Mouse (Mus musculus) erythroblast, embryonic 14.5 days (primary cell): ENCODE measurements around the gene Pitpnm1.

Experiments
- GATA1 ChIP-seq: IDR thresholded peaks from 2 replicates; pipeline ENCODE4 v1.6.1; 2012; ENCODE audit warnings: low read length, inconsistent platforms, mixed read lengths
- TAL1 ChIP-seq: IDR thresholded peaks from 3 replicates; pipeline ENCODE4 v1.6.1; 2012; ENCODE audit warnings: low read length, inconsistent platforms, mixed read lengths

GRCm38 (mm10) chr19:4100718-4101261, 992 bp downstream of the Pitpnm1 start:
- TF ChIP-seq TAL1 (no peak), GATA1 (no peak)
